Mouse (Mus musculus) c-Kit-positive CD71-positive TER-119-negative erythroid progenitor cells, embryonic 14.5 days (primary cell): ENCODE measurements at regions not wholly inside any gene's neighbourhood (a gene's known extent, or its start where the extent isn't known, plus 50 kb on each side); places are given as distances from the start of the nearest gene placed in this dataset.

Experiments used
- DNase-seq: peaks from one replicate; pipeline ENCODE4 v3.0.0-alpha.2; 2013; ENCODE audit warnings: low read depth

DNA sequence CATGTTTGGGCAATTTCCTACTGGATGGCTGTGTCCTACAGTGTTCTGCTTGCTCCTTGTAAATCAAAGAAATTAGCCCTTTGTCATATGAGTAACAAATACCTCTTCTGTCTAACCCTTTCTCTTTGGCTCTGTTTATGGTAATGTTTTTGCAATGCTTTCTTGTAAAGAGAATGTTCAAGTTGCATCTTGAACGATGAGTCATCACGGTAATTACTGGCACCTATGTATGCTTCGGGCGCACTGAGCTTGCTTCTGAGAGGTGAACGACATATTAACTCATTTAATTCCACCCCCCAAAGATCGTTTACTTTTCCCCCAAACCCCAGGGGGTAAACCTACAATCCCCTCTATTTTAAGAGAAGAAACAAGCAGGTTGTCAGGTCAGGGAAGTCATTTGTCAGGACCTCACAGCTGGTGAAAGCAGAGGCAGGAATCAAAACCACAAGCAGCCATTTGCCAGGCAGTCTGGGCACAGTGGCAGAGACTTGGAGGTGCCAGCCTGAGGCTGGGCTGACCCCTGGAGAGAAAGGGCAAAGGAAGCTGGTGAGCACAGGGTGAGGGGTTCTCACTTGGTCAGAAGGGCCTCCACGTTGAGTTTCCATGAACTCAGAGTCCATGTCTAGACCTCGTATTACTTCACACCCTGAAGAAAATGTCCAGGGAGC lies 87.6 kb upstream of the Atp1a1 start:
- DNase-seq = no peak

GRCm38 (mm10) chr3:101690779-101691178 lies 86.3 kb upstream of the Atp1a1 start:
- no peak for DNase-seq

- DNase-seq = no peak
Observed at GRCm38 (mm10) chr3:101690222-101690621, 85.7 kb upstream of the Atp1a1 start.

DNA sequence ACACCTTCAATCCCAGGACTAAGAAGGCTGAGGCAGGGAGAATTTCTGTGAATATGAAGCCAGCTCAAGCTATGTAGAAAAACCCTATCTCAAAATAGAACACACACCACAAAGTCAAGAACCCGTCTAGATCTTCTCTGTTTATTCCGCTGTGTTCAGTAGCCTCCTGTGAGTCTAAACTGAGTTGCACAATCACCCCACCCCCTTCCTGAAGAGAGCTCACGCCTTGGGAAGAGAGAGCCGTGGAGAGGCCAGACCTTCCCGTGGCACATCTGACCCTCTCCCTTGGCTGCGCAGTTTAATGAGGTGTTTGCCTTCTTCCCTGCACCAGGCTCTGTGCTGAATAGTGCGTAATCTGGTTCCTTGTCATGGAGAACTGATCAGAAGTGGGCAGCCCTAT lies 80.7 kb upstream of the Atp1a1 start:
- DNase-seq = no peak

DNA sequence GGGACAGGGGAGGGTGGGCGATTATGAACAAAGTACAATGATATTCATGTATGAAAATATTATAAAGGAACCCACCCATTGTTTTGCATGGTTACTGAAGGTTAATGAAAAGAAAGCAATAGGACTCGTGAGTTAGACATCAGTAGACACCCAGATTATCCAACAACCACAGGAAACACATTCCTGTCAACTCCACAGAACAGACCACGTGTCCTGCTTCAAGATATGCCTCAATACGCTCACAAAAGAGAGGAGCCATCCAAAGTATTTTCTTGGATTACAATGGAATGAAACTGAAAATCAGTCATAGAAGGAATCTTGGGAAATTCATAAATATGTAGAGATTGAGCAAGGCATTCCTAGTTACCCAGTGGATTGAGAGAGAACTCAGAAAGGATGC lies 68.5 kb upstream of the Atp1a1 start:
- DNase-seq = no peak

DNA sequence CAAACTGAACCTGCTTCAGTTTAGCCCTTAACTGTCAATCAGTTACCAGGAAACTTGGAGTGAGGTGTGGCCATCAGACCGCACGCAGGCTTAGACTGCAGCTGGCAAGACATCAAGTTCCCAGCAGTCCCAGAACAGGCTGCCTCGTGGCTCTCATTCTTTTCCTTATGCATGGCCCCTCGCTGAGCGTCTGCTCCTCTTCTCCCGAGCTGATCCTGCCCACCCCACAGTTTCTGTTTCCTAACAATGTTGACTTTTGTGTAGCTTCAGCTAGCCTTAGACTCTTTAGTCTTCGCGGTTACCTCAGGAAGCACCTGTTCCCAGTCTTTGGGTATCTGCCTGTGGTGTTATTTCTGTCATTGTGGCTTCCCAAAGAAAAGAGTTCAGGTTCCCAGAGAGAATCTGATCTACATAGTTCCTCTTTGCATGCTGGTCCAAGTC lies 66.1 kb upstream of the Atp1a1 start:
- no peak for DNase-seq

DNA sequence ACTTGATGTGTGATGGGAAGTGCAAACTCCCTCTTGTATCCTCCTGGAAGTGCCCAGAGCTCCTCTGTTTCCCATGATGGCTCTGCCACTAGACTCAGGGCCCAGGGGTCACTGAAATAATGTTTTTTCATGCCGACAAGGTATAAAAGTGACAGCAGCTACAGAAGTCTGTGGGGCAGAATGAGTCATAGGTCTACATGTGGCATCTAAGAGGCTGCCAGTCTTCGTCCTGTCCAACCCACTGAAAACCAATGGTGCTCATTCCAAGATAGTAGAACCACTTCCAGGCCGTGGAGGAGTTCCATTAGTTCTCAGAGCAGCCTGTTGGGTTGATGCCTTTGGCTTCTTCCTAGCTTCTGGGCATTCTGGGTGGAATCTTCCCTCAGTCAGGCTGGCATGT lies 65.3 kb upstream of the Atp1a1 start:
- DNase-seq = no peak

DNA sequence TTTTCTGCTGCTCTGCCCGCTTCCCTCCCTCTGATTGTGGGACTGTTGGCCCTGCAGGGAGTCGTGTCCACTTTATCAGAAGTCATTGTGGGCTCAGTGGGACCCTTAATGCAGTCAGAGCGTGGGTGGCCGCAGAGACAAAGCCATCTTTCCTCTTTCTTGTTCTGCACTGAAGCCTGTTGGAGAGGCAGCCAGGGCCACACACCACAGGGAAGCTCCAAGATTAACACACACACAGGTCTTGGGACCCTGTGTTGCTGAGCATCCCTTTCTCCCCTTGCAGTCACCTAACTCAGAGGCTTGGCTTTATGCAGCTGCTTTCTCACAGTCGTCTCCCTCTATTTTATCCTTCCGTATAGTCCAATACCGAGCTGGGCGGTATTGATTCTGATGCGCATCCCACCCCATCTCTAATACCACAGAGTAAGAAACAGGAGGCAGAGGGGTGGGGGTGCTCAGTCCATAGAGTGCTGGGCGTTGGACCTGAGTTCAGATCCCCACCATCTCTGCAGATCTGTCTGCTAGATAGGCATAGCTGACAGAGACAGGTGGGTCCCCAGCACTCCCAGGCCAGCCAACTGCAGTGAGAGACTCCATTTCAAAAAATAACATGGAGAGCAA lies 63.4 kb upstream of the Atp1a1 start:
- no peak for DNase-seq

DNA sequence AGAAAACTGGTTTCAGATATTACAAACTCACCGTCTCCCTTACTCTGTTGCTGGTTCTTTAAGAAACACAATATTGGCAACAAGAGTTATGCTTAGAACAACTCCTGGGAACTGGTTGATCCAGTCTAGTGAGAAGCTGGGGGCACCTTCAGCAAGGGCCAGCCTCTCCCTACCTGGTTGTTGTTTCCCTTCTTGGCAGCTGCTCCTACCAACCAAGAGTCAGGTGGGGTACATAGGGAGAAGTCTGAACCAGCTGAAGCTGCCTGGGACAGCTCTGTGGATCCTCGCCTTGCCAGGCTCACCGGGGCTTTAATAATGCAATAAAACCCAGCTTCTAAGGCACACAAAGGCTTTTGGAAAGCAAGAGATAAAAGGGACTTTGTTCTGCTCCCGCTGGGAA lies 62.7 kb upstream of the Atp1a1 start:
- DNase-seq = no peak

- no peak for DNase-seq
Observed at GRCm38 (mm10) chr3:101666583-101666982, 62.1 kb upstream of the Atp1a1 start.

DNA sequence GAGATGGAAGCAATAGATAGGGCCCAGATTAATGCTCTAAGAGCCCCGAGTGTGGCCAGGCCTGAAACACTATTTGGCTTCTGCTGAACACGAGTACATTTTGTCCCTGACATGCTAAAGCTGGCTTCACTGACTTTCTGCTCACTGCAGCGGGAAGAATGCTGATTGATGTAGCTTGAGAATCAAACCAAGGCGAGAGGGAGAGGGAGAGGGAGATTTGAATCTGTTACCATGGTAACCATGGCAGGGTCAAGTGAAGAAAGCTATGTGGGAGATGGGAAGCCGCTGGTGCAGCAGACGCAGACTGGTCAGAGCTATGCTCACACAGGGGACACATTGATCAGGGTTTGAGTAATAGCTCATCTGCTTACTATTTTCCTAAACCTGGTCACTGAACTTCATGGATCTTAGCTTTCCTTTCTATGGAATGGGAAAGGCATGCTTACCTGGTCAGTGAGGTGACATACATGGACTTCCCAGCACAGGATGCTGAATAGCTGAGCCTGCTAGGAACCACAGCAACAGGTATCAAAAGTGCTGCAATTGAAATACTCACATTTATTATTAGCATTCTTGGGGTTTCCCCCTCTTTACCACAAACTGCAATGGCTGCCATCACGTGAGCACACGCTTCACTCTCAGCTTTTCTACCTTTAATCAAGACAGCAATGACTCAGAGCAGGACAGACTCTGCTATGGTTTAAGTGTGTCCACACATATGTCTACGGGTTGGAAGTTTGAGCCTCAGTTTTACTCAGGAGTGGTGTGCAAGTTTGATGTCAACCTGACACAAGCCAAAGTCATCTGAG lies 56.9 kb upstream of the Atp1a1 start:
- DNase-seq = no peak

DNA sequence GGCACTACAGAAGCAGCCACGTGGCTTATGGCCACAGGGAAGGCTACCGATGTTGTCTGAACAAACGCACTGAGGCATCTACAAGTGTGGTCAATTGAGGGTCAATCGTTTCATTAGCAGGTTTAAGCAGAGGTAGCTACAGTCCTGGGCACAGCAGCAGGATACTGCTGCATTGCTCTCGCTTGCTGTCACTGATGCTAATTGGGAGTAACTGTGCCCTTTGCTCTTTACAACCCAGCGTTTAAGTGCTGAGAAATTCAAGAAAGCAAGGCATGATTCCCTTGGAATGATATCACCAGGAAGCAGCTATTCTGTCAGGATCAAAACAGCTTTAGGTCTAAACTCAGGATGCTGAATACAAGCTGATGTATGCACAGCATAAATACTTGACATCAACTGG lies 56.2 kb upstream of the Atp1a1 start:
- no peak for DNase-seq

DNA sequence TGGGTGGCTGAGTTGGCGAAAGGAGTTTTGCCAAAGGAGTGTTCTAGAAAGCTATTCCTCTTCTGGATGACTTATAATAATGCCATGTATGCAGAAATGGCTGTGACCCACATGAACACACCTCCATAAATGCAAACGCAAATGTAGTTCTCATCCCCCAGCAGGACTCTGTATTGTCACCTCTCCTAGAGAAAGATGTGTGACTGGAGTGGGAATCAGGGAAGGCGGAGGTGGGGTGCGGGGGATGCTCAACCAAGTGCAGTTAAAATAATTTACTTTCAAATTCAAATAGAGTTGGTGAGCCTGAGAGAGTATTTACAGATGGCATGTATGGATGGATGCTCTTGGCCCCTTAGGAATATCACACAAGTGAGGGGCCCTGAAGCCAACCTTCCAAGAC lies 55.7 kb upstream of the Atp1a1 start:
- no peak for DNase-seq

GRCm38 (mm10) chr3:101657979-101658378 lies 53.5 kb upstream of the Atp1a1 start:
- DNase-seq = no peak

DNA sequence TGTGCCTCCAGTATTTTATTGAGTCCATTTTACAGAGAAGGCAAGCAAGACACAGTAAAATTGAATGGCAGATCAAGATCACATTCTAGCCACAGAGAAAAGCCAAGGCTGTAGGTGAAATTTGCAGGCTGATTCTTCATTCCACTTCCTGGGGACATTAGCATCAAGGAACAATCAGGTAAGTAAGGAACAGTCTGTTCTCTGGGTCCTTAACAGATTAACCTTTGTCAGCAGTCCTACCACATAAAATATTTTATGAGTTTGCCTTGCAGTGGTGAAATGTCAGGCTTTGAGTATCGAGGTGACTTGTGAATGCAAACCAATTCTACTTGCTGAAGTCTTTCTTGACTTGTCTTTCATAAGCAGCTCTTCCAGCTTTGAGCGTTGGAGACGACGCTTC lies 50.2 kb upstream of the Atp1a1 start:
- DNase-seq = no peak
